Mouse (Mus musculus): ENCODE data around the gene Angel1.
A peak's percentile ranks its signal among the peaks of the same experiment; 100 is the strongest.

Gene Angel1

DNA sequence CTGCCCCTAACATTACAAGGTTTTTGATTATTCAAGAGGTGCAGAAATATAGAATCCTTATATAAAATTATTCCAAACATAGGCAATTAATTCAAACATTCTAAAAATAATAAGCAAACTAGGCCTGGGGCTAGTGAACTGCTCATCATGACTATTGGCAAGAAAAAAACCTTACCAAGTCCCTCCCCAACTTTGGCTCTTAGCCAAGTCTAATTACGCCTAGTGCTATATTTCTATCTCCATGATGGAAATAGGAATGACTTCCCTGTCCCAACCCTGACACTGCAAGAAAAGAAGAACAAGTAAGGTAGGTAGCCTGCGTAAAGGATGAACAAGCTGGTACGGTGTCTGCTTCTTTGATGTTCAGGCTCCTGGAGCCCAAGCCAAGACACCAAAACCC, 23.6 kb downstream of the Angel1 start:
- no peak for DNase-seq (ENCODE audit: low read depth, low spot score)

- DNase-seq (ENCODE audit: low read depth, low spot score) = no peak
Measured at GRCm38 (mm10) chr12:86701491-86701890, 24.8 kb downstream of the Angel1 start.

- DNase-seq (ENCODE audit: low read depth, low spot score) = no peak
Measured at GRCm38 (mm10) chr12:86700927-86701310, 25.3 kb downstream of the Angel1 start.

DNA sequence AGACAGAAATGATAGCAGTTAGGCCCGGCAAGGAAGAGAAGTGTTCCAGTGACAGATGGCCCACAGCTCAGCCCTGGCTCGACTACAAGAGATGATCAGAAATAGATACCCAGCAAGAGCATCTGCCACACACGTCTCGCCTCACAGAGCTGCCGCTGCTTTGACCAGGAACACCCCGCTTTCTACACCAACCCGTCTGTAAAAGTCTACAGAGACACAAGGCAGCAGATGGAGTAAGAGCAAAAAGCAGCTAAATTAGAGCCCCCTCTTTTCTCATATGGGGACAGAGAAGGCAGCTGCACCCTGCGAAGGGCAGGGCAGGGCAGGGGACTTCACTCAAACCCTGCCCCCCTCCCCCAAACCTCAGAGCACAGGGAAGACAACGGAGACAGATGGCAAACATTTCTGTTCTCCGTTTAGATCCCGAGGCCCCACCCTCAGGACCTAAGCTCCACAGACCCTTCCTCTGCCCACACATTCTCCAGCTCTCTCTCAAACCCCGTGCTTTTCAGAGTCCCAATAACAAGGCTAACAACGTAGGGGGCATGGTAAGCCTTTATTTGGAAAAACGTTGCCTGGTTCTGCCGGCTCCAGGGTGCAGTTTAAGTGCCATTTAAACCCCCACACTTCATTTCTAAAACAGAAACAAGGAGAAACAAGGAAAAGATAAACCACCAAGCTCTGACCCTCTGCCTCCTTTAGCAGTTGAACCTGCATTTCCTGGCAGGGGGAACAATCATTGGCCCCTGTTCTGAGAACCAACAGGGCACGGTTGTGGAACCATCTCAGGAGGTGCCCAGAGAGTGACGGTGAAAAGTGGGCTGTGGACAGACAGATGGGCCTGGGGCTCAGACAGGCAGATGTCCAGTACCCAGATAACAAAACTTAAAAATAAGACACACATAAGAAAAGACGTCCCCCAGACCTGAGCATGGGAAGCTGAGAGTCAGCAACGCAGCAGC, 26.0 kb downstream of the Angel1 start:
- no peak for DNase-seq (ENCODE audit: low read depth, low spot score)

GRCm38 (mm10) chr12:86698537-86698936, 27.7 kb downstream of the Angel1 start:
- no peak for DNase-seq (ENCODE audit: low read depth, low spot score)

DNA sequence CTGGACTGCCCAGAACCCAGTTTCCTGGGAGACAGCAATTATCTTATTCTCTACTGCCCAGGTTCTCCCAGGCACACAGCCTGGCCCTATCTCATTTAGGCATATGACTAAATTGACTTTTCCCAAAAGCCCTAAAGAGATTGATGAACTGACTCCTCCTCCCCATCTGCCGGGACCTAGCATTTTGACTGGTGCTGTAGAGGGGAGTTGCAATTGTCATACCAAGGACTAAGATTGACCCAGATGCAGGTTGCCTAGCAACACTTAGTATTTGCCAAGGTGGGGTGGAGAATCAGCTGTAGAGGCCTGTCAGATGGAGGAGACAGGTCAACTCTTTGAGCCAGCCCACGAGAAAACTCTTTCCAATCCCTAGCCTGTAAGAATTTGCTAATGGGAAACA, 28.3 kb downstream of the Angel1 start:
- DNase-seq (ENCODE audit: low read depth, low spot score) = peak; percentile 29

DNA sequence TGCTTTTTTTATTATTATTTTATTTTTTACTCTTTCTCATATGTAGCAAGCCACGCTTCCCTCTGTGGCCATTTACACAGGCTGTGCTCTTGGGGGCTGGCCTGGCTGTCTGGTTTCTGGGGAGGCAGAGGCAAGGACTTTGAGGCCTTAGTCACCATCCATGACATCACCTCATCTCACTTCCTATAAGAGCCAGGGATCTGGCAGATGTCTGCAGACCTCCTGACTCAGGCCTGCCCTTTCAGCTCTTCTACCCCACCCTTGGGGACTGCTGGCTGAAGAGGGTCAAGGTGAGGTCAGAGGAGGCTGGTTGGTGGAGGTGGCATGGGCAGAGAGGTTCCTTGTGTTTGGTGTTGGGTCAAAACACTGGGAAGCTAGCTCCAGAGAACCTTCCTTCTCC, 31.8 kb downstream of the Angel1 start:
- DNase-seq (ENCODE audit: low read depth, low spot score) = no peak

- DNase-seq (ENCODE audit: low read depth, low spot score) = no peak
Measured at GRCm38 (mm10) chr12:86693389-86693788, 32.9 kb downstream of the Angel1 start.

GRCm38 (mm10) chr12:86692471-86693356, 33.5 kb downstream of the Angel1 start:
- no peak for DNase-seq (ENCODE audit: low read depth, low spot score)

GRCm38 (mm10) chr12:86690700-86691485, 35.4 kb downstream of the Angel1 start:
- no peak for DNase-seq (ENCODE audit: low read depth, low spot score)

GRCm38 (mm10) chr12:86688917-86689316, 37.3 kb downstream of the Angel1 start:
- no peak for DNase-seq (ENCODE audit: low read depth, low spot score)

DNA sequence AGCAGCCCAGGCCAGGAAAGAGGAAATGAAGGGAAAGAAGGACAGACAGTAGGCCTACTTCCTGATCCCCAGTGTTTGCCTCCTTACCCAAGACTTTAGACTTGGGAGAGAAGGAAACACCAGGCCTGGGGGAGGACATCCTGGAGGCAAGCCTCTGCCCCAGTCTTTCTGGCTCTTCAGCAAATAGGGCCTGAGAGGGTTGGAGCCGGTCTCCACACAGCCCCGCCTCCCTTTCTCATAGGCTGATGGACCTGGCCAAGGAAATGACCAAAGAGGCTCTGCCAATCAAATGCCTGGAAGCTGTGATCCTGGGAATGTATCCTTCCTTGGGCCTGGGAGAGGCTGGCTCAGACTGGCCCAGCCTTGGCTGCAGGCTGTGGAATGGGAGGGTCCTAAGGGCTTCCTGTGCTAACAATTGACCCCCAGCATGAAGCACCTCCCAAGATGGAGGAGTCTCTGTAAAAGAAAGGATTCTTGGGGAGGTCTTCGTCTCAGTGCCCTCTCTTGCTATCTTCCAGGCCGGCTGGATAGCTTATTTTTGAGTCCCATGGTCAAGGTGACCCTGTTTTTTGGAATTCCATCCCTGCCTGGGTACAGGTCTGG, 38.2 kb downstream of the Angel1 start:
- DNase-seq (ENCODE audit: low read depth, low spot score) = no peak

GRCm38 (mm10) chr12:86687445-86687955, 38.8 kb downstream of the Angel1 start:
- no peak for DNase-seq (ENCODE audit: low read depth, low spot score)

- DNase-seq (ENCODE audit: low read depth, low spot score) = no peak
Measured at GRCm38 (mm10) chr12:86686551-86687330, 39.5 kb downstream of the Angel1 start.

- DNase-seq (ENCODE audit: low read depth, low spot score) = no peak
Measured at GRCm38 (mm10) chr12:86685275-86685674, 41.0 kb downstream of the Angel1 start.

GRCm38 (mm10) chr12:86683698-86684097, 42.6 kb downstream of the Angel1 start:
- DNase-seq (ENCODE audit: low read depth, low spot score) = no peak

DNA sequence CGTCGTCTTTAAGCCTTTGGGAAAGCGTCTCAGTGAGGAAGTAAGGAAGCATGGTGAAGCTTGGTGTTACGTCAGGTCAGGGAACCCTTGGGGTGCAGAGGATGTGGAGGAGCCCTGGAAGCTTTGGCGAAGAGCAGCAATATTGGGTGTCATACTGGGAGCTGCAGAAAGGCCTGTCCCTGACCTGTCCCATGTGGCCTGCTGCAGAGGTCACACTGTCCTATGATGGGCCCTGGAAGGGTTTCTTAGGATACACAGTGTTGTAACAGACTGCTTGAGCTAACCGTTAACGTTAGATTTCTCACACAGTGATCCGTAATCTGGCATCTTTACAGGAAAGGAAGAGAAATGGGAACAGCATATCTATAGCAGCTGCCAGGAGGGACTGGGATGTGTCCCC, 44.1 kb downstream of the Angel1 start:
- no peak for DNase-seq (ENCODE audit: low read depth, low spot score)

DNA sequence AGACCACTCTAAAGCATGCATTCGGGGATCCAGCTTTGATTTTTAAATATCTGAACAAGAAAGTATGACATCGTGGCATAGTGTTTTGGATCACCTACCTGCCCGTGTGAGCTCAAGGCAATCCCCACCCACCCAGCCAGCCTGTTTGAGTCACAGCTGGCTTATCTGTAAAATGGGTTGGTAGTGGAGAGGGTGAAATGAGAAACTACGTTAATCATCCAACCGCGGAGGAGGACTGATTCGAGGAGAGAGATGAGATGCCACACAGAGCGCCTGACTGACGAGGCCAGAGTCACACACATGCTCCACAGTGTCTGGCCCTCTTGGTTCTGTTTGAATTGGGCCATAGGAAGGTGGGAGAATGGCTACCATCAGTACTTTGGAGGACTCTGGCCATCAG, 44.6 kb downstream of the Angel1 start:
- DNase-seq (ENCODE audit: low read depth, low spot score) = no peak

- DNase-seq (ENCODE audit: low read depth, low spot score) = peak; percentile 41
Measured at GRCm38 (mm10) chr12:86680591-86681193, 45.6 kb downstream of the Angel1 start.

DNA sequence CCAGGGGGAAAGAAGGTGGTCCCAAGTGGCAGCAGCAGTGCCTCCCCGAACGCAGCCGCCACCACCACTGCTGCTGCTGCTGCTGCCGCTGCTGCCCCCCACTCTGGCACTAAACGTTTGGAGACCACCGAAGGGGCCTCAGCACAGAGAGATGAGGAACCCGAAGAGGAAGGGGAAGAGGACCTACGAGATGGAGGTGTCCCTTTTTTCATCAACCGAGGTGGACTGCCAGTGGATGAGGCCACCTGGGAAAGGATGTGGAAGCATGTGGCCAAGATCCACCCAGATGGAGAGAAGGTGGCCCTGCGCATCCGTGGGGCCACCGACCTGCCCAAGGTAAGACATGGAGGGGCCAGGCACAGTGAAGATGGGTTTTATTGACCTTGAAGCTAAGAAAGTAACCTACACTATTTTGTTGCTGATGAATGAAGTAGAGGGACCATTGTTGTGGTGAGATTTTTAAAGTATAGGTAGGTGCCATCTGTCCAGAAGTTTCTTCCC, 46.2 kb downstream of the Angel1 start:
- DNase-seq (ENCODE audit: low read depth, low spot score) = no peak
